Mouse (Mus musculus) neural tube, embryonic 11.5 days (tissue): ENCODE measurements around the gene Clstn2. TPM values are rescaled to one million over a fixed set of nuclear protein-coding genes. Genes with fewer than 3 reads are reported as not detected.

Experiments used
- ATAC-seq: fragments of 200-750 bp; cut with Nextera tagmentation; 2 replicates; pipeline ENCODE4 v1.8.0; 2017; ENCODE audit warnings: moderate number of reproducible peaks, mild to moderate bottlenecking, moderate TSS enrichment, moderate library complexity; ENCODE audit not compliant: insufficient read depth, low FRiP score, low TSS enrichment
- DNase-seq: peaks from one replicate; pipeline ENCODE4 v3.0.0-alpha.2; 2015; ENCODE audit warnings: low spot score
- H3K27ac ChIP-seq: fragments of 300-500 bp; sonication (generic); 2 replicates; pipeline ENCODE4 v1.5.1; 2014; ENCODE audit warnings: low read depth, mild to moderate bottlenecking, low read length
- H3K27me3 ChIP-seq: fragments of 300-500 bp; sonication (generic); 2 replicates; pipeline ENCODE4 v1.6.1; 2014; ENCODE audit warnings: mild to moderate bottlenecking, low read length, mixed read lengths; ENCODE audit not compliant: control insufficient read depth, insufficient read depth
- H3K36me3 ChIP-seq: fragments of 300-500 bp; sonication (generic); 2 replicates; pipeline ENCODE4 v1.6.1; 2014; ENCODE audit warnings: mild to moderate bottlenecking, low read length, moderate library complexity, mixed read lengths; ENCODE audit not compliant: control insufficient read depth, insufficient read depth
- H3K4me1 ChIP-seq: fragments of 300-500 bp; sonication (generic); 2 replicates; pipeline ENCODE4 v1.6.1; 2014; ENCODE audit warnings: low read length, mixed read lengths; ENCODE audit not compliant: control insufficient read depth, insufficient read depth
- H3K4me2 ChIP-seq: fragments of 300-500 bp; sonication (generic); 2 replicates; pipeline ENCODE4 v1.6.1; 2014; ENCODE audit warnings: low read depth, mild to moderate bottlenecking, moderate library complexity
- H3K4me3 ChIP-seq: fragments of 300-500 bp; sonication (generic); 2 replicates; pipeline ENCODE4 v1.5.1; 2014; ENCODE audit warnings: low read depth, low read length
- H3K9ac ChIP-seq: fragments of 300-500 bp; sonication (generic); 2 replicates; pipeline ENCODE4 v1.6.1; 2014; ENCODE audit warnings: mild to moderate bottlenecking, low read length
- H3K9me3 ChIP-seq: fragments of 300-500 bp; sonication (generic); 2 replicates; pipeline ENCODE4 v1.6.1; 2016; ENCODE audit warnings: low read length; ENCODE audit not compliant: control insufficient read depth
- WGBS: fragments of 180-500 bp; shearing (Covaris S2); extraction: QIAGEN DNeasy Blood & Tissue Kit; methylation state at CpG from one replicate; pipeline ENCODE4 v1.1.7; 2014; 5-methylcytosine and 5-hydroxymethylcytosine counted together
- polyA plus RNA-seq: library from polyadenylated mRNA; unstranded; fragments of >200 nt; fragmentation: Nextera tagmentation; extraction: Ambion mirVana; gene quantifications from 2 replicates; pipeline ENCODE4 v1.2.1, GENCODE M21; 2014

Gene Clstn2
- polyA plus RNA-seq, result 9.7 and 10.0 TPM in 2 replicates

GRCm38 (mm10) chr9:98032573-98033272 lies at the start of gene Clstn2:
Gene Clstn2 (minus strand): TSS chr9:98033181.
- Histone ChIP-seq H3K27me3 (peaks cover 17% of the 10 kb centered on the region), H3K36me3 (no peaks in the 10 kb centered on the region), H3K4me3 (peak within 1 kb of the TSS; percentile 67), H3K9ac (peak within 1 kb of the TSS; percentile 67), H3K4me1 (peaks cover 8% of the 10 kb centered on the region; the same call in 1 of the 2 replicates), H3K27ac (peak within 1 kb of the TSS; percentile 56; the same call in 1 of the 2 replicates), H3K4me2 (peak within 1 kb of the TSS; percentile 94), H3K9me3 (no peaks in the 10 kb centered on the region)
- DNase-seq, result peak; percentile 90
- ATAC-seq, result peak; percentile 93
- WGBS, result under 1% methylated on average over 53 of the region's 73 CpGs

GRCm38 (mm10) chr9:98067767-98068166 lies 34.8 kb upstream of the Clstn2 start:
- Histone ChIP-seq H3K27ac (no peak overlapping the region), H3K9me3 (no peaks in the 10 kb centered on the region), H3K36me3 (no peaks in the 10 kb centered on the region), H3K4me1 (no peaks in the 10 kb centered on the region), H3K4me3 (no peak overlapping the region), H3K4me2 (no peak overlapping the region), H3K9ac (no peak overlapping the region), H3K27me3 (no peaks in the 10 kb centered on the region)
- DNase-seq, result no peak
- ATAC-seq, result no peak
- 88% methylated on average over 5 of the region's 5 CpGs for WGBS

- Histone ChIP-seq H3K27me3 (no peaks in the 10 kb centered on the region), H3K4me2 (no peak overlapping the region), H3K4me3 (no peak overlapping the region), H3K36me3 (no peaks in the 10 kb centered on the region), H3K27ac (no peak overlapping the region), H3K9me3 (no peaks in the 10 kb centered on the region), H3K4me1 (no peaks in the 10 kb centered on the region), H3K9ac (no peak overlapping the region)
- WGBS, result 88% methylated on average over 3 of the region's 3 CpGs
- DNase-seq, result no peak
- ATAC-seq, result no peak
Measured at GRCm38 (mm10) chr9:98061646-98062045, 28.7 kb upstream of the Clstn2 start.

- DNase-seq (no peak), ATAC-seq (no peak)
- Histone ChIP-seq H3K9me3 (no peaks in the 10 kb centered on the region), H3K9ac (no peak overlapping the region), H3K27me3 (no peaks in the 10 kb centered on the region), H3K4me2 (no peak overlapping the region), H3K27ac (no peak overlapping the region), H3K4me3 (no peak overlapping the region), H3K4me1 (no peaks in the 10 kb centered on the region), H3K36me3 (no peaks in the 10 kb centered on the region)
- 92% methylated on average over 2 of the region's 2 CpGs for WGBS
Measured at GRCm38 (mm10) chr9:98057291-98057690, 24.3 kb upstream of the Clstn2 start.

GRCm38 (mm10) chr9:98051343-98051742 lies 18.4 kb upstream of the Clstn2 start:
- Histone ChIP-seq H3K36me3 (no peaks in the 10 kb centered on the region), H3K27ac (no peak overlapping the region), H3K9ac (no peak overlapping the region), H3K27me3 (no peaks in the 10 kb centered on the region), H3K4me1 (no peaks in the 10 kb centered on the region), H3K4me3 (no peak overlapping the region), H3K4me2 (no peak overlapping the region), H3K9me3 (no peaks in the 10 kb centered on the region)
- WGBS, result 77% methylated on average over 12 of the region's 12 CpGs
- ATAC-seq, result no peak
- DNase-seq, result no peak

GRCm38 (mm10) chr9:98033273-98033855 lies 383 bp upstream of the Clstn2 start:
- Histone ChIP-seq H3K9ac (peak overlapping the region; percentile 67), H3K9me3 (no peaks in the 10 kb centered on the region), H3K27me3 (peaks cover 17% of the 10 kb centered on the region), H3K4me1 (peaks cover 8% of the 10 kb centered on the region; the same call in 1 of the 2 replicates), H3K4me3 (peak overlapping the region; percentile 67), H3K36me3 (no peaks in the 10 kb centered on the region), H3K27ac (peak overlapping the region; percentile 56; the same call in 1 of the 2 replicates), H3K4me2 (peak overlapping the region; percentile 94)
- ATAC-seq, result peak; percentile 42
- 0% methylated on average over 38 of the region's 38 CpGs for WGBS
- DNase-seq, result no peak

- WGBS, result 1% methylated on average over 31 of the region's 31 CpGs
- H3K4me2 ChIP-seq, result peak overlapping the region; percentile 94
- H3K4me3 ChIP-seq, result peak overlapping the region; percentile 67
- peaks cover 8% of the 10 kb centered on the region; the same call in 1 of the 2 replicates for H3K4me1 ChIP-seq
- no peaks in the 10 kb centered on the region for H3K36me3 ChIP-seq
- no peaks in the 10 kb centered on the region for H3K9me3 ChIP-seq
- H3K27ac ChIP-seq, result no peak overlapping the region; the same call in 1 of the 2 replicates
- DNase-seq (peak; percentile 15), ATAC-seq (no peak)
- peak overlapping the region; percentile 67 for H3K9ac ChIP-seq
- H3K27me3 ChIP-seq, result peaks cover 17% of the 10 kb centered on the region
Measured at GRCm38 (mm10) chr9:98031898-98032572, 946 bp downstream of the Clstn2 start.

- DNase-seq (peak; percentile 14), ATAC-seq (no peak)
- Histone ChIP-seq H3K36me3 (no peaks in the 10 kb centered on the region), H3K27ac (no peak overlapping the region), H3K27me3 (peaks cover 17% of the 10 kb centered on the region), H3K4me1 (peaks cover 8% of the 10 kb centered on the region; the same call in 1 of the 2 replicates), H3K4me2 (no peak overlapping the region), H3K4me3 (no peak overlapping the region), H3K9ac (no peak overlapping the region), H3K9me3 (no peaks in the 10 kb centered on the region)
- WGBS, result 20% methylated on average over 2 of the region's 2 CpGs
Measured at GRCm38 (mm10) chr9:98030715-98031114, 2.3 kb downstream of the Clstn2 start.
